Mouse (Mus musculus) ES-Bruce4 (cell line): ENCODE measurements at regions not wholly inside any gene's neighbourhood (a gene's known extent, or its start where the extent isn't known, plus 50 kb on each side); places are given as distances from the start of the nearest gene placed in this dataset.

Experiments
- CTCF ChIP-seq: IDR thresholded peaks from one replicate; pipeline ENCODE4 v1.8.1; 2011; ENCODE audit warnings: low read depth, low read length
- EP300 ChIP-seq: IDR thresholded peaks from 2 replicates; pipeline ENCODE4 v1.6.1; 2011; ENCODE audit warnings: low read depth, low read length; ENCODE audit not compliant: insufficient read depth
- POLR2A ChIP-seq: IDR thresholded peaks from one replicate; pipeline ENCODE4 v1.8.1; 2011; ENCODE audit warnings: low read length; ENCODE audit not compliant: insufficient read depth

- no peak for TF ChIP-seq CTCF
- TF ChIP-seq POLR2A: no peak
- TF ChIP-seq EP300: no peak
Measured at GRCm38 (mm10) chr8:126210561-126210960, 87.8 kb upstream of the Slc35f3 start.
